Mouse (Mus musculus): ENCODE data around the gene Tmbim1. TPM values are rescaled to one million over a fixed set of nuclear protein-coding genes. Genes with fewer than 3 reads are reported as not detected.

The Tmbim1 gene
- polyA plus RNA-seq, 1 experiment from 2014 or later, result 18.5 TPM

GRCm38 (mm10) chr1:74316114-74316827, 10.8 kb upstream of the Tmbim1 start:
- DNase-seq, result no peak
- H3K36me3 ChIP-seq (replicated peaks; ENCODE audit: insufficient read depth, low read length), result no peaks in the 10 kb centered on the region
- no peaks in the 10 kb centered on the region for H3K9me3 ChIP-seq (ENCODE audit: low read length)
- ATAC-seq, result no peak
- H3K4me1 ChIP-seq (ENCODE audit: insufficient read depth), result no peaks in the 10 kb centered on the region
- no peak overlapping the region for H3K4me3 ChIP-seq (ENCODE audit: low read depth, low read length)
- no peak overlapping the region for H3K4me2 ChIP-seq (ENCODE audit: low read depth, low read length)
- 63% methylated on average over 4 of the region's 4 CpGs for WGBS (ENCODE audit: insufficient replicate concordance)
- H3K27ac ChIP-seq (ENCODE audit: low read depth), result no peak overlapping the region
- no peak overlapping the region for H3K9ac ChIP-seq (replicated peaks)
- TF ChIP-seq CTCF (IDR thresholded peaks at IDR 0.05; ENCODE audit: low read depth) (no peak), EP300 (IDR thresholded peaks at IDR 0.05; ENCODE audit: low read depth) (no peak)
- no peaks in the 10 kb centered on the region for H3K27me3 ChIP-seq (ENCODE audit: insufficient read depth, low read length)

GRCm38 (mm10) chr1:74314796-74315195, 9.4 kb upstream of the Tmbim1 start:
- Histone ChIP-seq H3K4me2 (ENCODE audit: low read depth, low read length) (no peak overlapping the region), H3K9me3 (ENCODE audit: low read length) (no peaks in the 10 kb centered on the region), H3K4me1 (ENCODE audit: insufficient read depth) (peaks cover 1% of the 10 kb centered on the region; the same call in 1 of the 2 replicates), H3K9ac (replicated peaks) (no peak overlapping the region), H3K27ac (ENCODE audit: low read depth) (no peak overlapping the region), H3K4me3 (ENCODE audit: low read depth, low read length) (no peak overlapping the region), H3K36me3 (replicated peaks; ENCODE audit: insufficient read depth, low read length) (no peaks in the 10 kb centered on the region), H3K27me3 (ENCODE audit: insufficient read depth, low read length) (no peaks in the 10 kb centered on the region)
- DNase-seq, result no peak
- WGBS (ENCODE audit: insufficient replicate concordance), result 69% methylated on average over 3 of the region's 3 CpGs
- ATAC-seq, result no peak
- TF ChIP-seq CTCF (IDR thresholded peaks at IDR 0.05; ENCODE audit: low read depth), result no peak

- 0% methylated on average over 3 of the region's 3 CpGs for WGBS (ENCODE audit: insufficient replicate concordance)
- H3K4me1 ChIP-seq (ENCODE audit: insufficient read depth), result peaks cover 2% of the 10 kb centered on the region; the same call in 1 of the 2 replicates
- no peaks in the 10 kb centered on the region for H3K36me3 ChIP-seq (replicated peaks; ENCODE audit: insufficient read depth, low read length)
- no peak overlapping the region for H3K9ac ChIP-seq (replicated peaks)
- TF ChIP-seq EP300 (IDR thresholded peaks at IDR 0.05; ENCODE audit: low read depth) (no peak), CTCF (IDR thresholded peaks at IDR 0.05; ENCODE audit: low read depth) (peak; percentile 96)
- DNase-seq (peak; percentile 59), ATAC-seq (peak; percentile 40; the same call in 1 of the 2 replicates)
- H3K4me3 ChIP-seq (ENCODE audit: low read depth, low read length), result no peak overlapping the region
- no peaks in the 10 kb centered on the region for H3K27me3 ChIP-seq (ENCODE audit: insufficient read depth, low read length)
- H3K27ac ChIP-seq (ENCODE audit: low read depth), result no peak overlapping the region
- H3K9me3 ChIP-seq (ENCODE audit: low read length), result no peaks in the 10 kb centered on the region
- no peak overlapping the region for H3K4me2 ChIP-seq (ENCODE audit: low read depth, low read length)
Observed at GRCm38 (mm10) chr1:74313049-74313692, 7.7 kb upstream of the Tmbim1 start.

- Histone ChIP-seq H3K4me1 (ENCODE audit: insufficient read depth) (peaks cover 12% of the 10 kb centered on the region), H3K9me3 (ENCODE audit: low read length) (no peaks in the 10 kb centered on the region), H3K27ac (ENCODE audit: low read depth) (no peak overlapping the region), H3K9ac (replicated peaks) (no peak overlapping the region), H3K4me3 (ENCODE audit: low read depth, low read length) (no peak overlapping the region), H3K27me3 (ENCODE audit: insufficient read depth, low read length) (no peaks in the 10 kb centered on the region), H3K4me2 (ENCODE audit: low read depth, low read length) (no peak overlapping the region), H3K36me3 (replicated peaks; ENCODE audit: insufficient read depth, low read length) (no peaks in the 10 kb centered on the region)
- no peak for DNase-seq
- no peak for ATAC-seq
- TF ChIP-seq CTCF (IDR thresholded peaks at IDR 0.05; ENCODE audit: low read depth) (no peak), EP300 (IDR thresholded peaks at IDR 0.05; ENCODE audit: low read depth) (no peak)
- WGBS (ENCODE audit: insufficient replicate concordance), result 33% methylated on average over 3 of the region's 3 CpGs
Observed at GRCm38 (mm10) chr1:74309767-74310166, 4.3 kb upstream of the Tmbim1 start.

- DNase-seq (no peak), ATAC-seq (no peak)
- Histone ChIP-seq H3K27ac (ENCODE audit: low read depth) (0 out of 2 replicates have a peak overlapping the region, but pooled peaks have one; percentile 8), H3K4me3 (ENCODE audit: low read depth, low read length) (no peak overlapping the region), H3K4me2 (ENCODE audit: low read depth, low read length) (no peak overlapping the region), H3K36me3 (replicated peaks; ENCODE audit: insufficient read depth, low read length) (no peaks in the 10 kb centered on the region), H3K27me3 (ENCODE audit: insufficient read depth, low read length) (no peaks in the 10 kb centered on the region), H3K9me3 (ENCODE audit: low read length) (no peaks in the 10 kb centered on the region), H3K9ac (replicated peaks) (no peak overlapping the region), H3K4me1 (ENCODE audit: insufficient read depth) (peaks cover 15% of the 10 kb centered on the region)
- TF ChIP-seq CTCF (IDR thresholded peaks at IDR 0.05; ENCODE audit: low read depth) (no peak), EP300 (IDR thresholded peaks at IDR 0.05; ENCODE audit: low read depth) (no peak)
- 61% methylated on average over 10 of the region's 10 CpGs for WGBS (ENCODE audit: insufficient replicate concordance)
Observed at GRCm38 (mm10) chr1:74308001-74308964, 2.9 kb upstream of the Tmbim1 start.

- H3K9me3 ChIP-seq (ENCODE audit: low read length), result no peaks in the 10 kb centered on the region
- H3K27me3 ChIP-seq (ENCODE audit: insufficient read depth, low read length), result no peaks in the 10 kb centered on the region
- DNase-seq (no peak), ATAC-seq (no peak)
- H3K27ac ChIP-seq (ENCODE audit: low read depth), result no peak overlapping the region
- H3K9ac ChIP-seq (replicated peaks), result no peak overlapping the region
- H3K36me3 ChIP-seq (replicated peaks; ENCODE audit: insufficient read depth, low read length), result no peaks in the 10 kb centered on the region
- no peak overlapping the region for H3K4me2 ChIP-seq (ENCODE audit: low read depth, low read length)
- no peak for TF ChIP-seq CTCF (IDR thresholded peaks at IDR 0.05; ENCODE audit: low read depth)
- TF ChIP-seq EP300 (IDR thresholded peaks at IDR 0.05; ENCODE audit: low read depth), result no peak
- 75% methylated on average over 1 of the region's 1 CpGs for WGBS (ENCODE audit: insufficient replicate concordance)
- peaks cover 26% of the 10 kb centered on the region for H3K4me1 ChIP-seq (ENCODE audit: insufficient read depth)
- no peak overlapping the region for H3K4me3 ChIP-seq (ENCODE audit: low read depth, low read length)
Observed at GRCm38 (mm10) chr1:74307146-74307545, 1.7 kb upstream of the Tmbim1 start.

All from liver, postnatal 0 days (tissue).